Mouse (Mus musculus) embryonic facial prominence, embryonic 10.5 days (tissue): Measurements from ENCODE around the gene Wdr90. TPM values are rescaled to one million over a fixed set of nuclear protein-coding genes. Genes with fewer than 3 reads are reported as not detected.

Source experiments
- DNase-seq: peaks from one replicate; pipeline ENCODE4 v3.0.0-alpha.2; 2017; ENCODE audit warnings: low spot score
- H3K27ac ChIP-seq: fragments of 300-500 bp; sonication (generic); replicated peaks from 2 replicates; pipeline ENCODE4 v1.5.1; 2016; ENCODE audit warnings: mild to moderate bottlenecking
- H3K27me3 ChIP-seq: fragments of 300-500 bp; sonication (generic); replicated peaks from 2 replicates; pipeline ENCODE4 v1.6.1; 2016; ENCODE audit warnings: low read depth, mild to moderate bottlenecking; ENCODE audit not compliant: poor library complexity, severe bottlenecking
- H3K36me3 ChIP-seq: fragments of 300-500 bp; sonication (generic); replicated peaks from 2 replicates; pipeline ENCODE4 v1.6.1; 2016; ENCODE audit warnings: mild to moderate bottlenecking, moderate library complexity
- H3K4me1 ChIP-seq: fragments of 300-500 bp; sonication (generic); 2 replicates; pipeline ENCODE4 v1.6.1; 2016
- H3K4me3 ChIP-seq: fragments of 300-500 bp; sonication (generic); 2 replicates; pipeline ENCODE4 v1.5.1; 2016; ENCODE audit warnings: mild to moderate bottlenecking, moderate library complexity
- H3K9me3 ChIP-seq: fragments of 300-500 bp; sonication (generic); 2 replicates; pipeline ENCODE4 v1.6.1; 2016; ENCODE audit warnings: mild to moderate bottlenecking
- WGBS: fragments of 180-500 bp; shearing (Covaris S2); methylation state at CpG from one replicate; pipeline ENCODE4 v1.1.7; 2016; 5-methylcytosine and 5-hydroxymethylcytosine counted together
- polyA plus RNA-seq: library from polyadenylated mRNA; unstranded; fragments of >200 nt; fragmentation: Nextera tagmentation; extraction: Ambion mirVana; gene quantifications from 2 replicates; pipeline ENCODE4 v1.2.1, GENCODE M21; 2016

The Wdr90 gene
- polyA plus RNA-seq, 1 experiment from 2014 or later = 53.8 TPM

DNA sequence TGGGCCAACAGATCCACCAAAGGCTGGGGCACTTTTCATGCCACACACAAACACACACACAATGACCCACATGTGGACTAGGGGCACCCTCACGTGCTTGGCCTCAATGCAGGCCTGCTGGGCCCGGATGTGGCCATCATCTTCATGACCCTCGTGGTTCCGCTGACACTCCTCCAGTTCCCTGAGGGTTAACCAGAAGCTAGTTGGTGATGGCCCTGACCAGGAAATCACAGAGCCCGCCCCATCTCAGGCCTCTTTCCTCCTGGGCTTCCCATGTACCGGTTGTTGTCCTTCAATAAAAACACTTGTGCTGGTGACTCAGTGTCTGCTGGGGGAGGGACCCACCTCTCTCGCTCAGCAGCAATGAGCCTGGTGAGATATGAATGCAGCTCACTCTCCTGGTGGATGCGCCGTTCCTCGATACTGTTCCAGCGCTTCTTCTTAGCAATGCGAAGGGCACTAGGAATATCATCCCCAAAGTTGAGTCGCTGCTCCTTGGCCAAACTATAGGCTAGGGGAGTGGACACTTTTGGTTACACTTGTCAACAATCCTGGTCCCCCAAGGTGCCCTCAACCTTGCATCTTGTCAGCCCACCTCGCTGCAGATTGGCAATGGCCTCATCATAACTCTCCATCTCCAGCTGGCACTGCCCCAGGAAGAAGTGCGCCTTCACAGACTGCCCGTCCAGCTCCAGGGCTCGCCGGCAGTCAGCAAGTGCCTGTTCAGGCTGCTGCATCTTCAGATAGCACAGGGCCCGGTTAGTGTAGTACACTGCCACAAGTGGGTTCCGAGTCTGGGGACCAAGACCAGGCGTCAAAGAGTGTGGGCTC, 29.6 kb downstream of the Wdr90 start:
- Histone ChIP-seq H3K27ac (peak overlapping the region; percentile 95), H3K9me3 (no peaks in the 10 kb centered on the region), H3K4me3 (peak overlapping the region; percentile 81), H3K36me3 (peaks cover 63% of the 10 kb centered on the region), H3K4me1 (peaks cover 85% of the 10 kb centered on the region), H3K27me3 (no peaks in the 10 kb centered on the region)
- peak; percentile 26 for DNase-seq
- WGBS = 67% methylated on average over 21 of the region's 21 CpGs

DNA sequence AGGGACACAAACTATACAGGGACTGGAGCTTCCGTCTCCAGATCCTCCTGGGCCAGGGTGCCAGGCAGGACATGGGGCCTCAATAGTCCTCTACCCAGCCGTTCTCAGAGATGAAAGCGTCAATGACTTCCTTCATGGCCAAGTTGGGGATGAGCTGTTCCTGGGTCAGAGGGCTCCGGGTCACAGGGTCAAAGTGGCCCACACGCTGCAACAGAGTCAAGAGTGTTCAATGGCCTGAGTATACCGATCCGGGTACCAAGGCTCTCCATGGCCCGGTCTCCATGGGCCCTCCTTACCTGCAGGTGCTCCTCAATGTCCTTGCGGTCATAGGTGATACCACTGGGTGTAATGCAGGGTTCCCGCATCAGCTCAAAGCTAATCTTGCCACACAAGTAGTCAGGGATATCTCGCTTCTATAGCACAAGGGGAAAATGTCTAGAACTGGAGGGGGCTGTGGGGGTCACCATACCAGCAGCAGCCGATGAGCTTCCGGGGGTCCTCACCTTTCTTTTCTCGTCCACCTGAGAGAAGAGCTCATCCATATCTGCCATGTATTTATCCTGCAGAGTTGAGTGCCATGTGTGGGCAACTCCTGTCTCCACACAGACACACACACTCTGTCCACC, 30.4 kb downstream of the Wdr90 start:
- peak overlapping the region; percentile 81 for H3K4me3 ChIP-seq
- H3K4me1 ChIP-seq = peaks cover 80% of the 10 kb centered on the region
- no peaks in the 10 kb centered on the region for H3K27me3 ChIP-seq
- no peak for DNase-seq
- 0 out of 2 replicates have a peak overlapping the region, but pooled peaks have one; percentile 11 for H3K27ac ChIP-seq
- peaks cover 66% of the 10 kb centered on the region for H3K36me3 ChIP-seq
- WGBS = 87% methylated on average over 14 of the region's 14 CpGs
- H3K9me3 ChIP-seq = no peaks in the 10 kb centered on the region

DNA sequence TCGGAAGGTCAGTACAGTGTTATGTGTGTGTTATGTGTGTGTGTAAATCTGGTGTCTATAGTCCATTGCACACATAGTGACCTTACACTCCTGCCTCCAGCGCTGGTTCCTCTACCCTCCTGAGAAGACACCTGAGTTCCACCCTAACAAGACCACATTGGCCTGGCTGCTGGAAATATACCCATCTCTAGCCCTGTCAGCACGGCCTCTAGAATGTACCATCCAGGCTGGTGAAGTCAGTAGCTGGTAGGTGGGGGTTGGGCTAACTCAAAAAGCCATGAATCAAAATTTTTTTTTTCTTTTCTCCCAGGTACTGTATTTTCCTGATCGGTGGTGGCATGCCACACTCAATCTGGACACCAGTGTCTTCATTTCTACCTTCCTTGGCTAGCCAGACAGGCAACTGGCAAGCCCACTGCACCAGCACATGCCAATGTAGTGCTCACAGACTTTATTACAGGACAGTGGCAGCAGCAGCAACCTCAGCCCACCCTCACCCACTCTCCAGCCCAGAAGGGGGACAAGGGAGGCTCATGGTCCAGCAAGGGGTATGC, 31.0 kb downstream of the Wdr90 start:
- Histone ChIP-seq H3K27me3 (no peaks in the 10 kb centered on the region), H3K27ac (0 out of 2 replicates have a peak overlapping the region, but pooled peaks have one; percentile 11), H3K4me3 (peak overlapping the region; percentile 81), H3K9me3 (no peaks in the 10 kb centered on the region), H3K36me3 (peaks cover 66% of the 10 kb centered on the region), H3K4me1 (peaks cover 78% of the 10 kb centered on the region)
- WGBS = 87% methylated on average over 4 of the region's 4 CpGs
- no peak for DNase-seq

DNA sequence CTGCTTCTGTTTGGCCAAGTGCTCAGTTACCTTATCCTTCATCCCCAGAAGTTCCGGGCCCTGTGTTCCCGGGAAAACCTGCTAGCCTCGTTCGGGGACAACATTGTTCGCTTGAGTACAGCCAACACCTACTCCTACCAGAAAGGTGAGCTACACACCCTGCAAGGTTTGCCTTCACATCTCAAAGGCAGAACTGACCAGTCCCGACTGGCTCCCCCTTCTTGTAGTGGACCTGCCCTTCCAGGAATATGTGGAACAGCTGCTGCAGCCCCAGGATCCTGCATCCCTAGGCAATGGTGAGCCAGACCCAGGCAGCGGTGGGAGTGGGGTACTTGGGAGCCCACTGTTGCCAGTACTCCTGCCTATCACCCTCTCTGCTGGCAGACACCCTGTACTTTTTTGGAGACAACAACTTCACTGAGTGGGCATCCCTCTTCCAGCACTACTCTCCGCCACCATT, 31.7 kb downstream of the Wdr90 start:
- no peaks in the 10 kb centered on the region for H3K27me3 ChIP-seq
- peak overlapping the region; percentile 81 for H3K4me3 ChIP-seq
- H3K27ac ChIP-seq = peak overlapping the region; percentile 87
- H3K9me3 ChIP-seq = no peaks in the 10 kb centered on the region
- 42% methylated on average over 8 of the region's 8 CpGs for WGBS
- H3K36me3 ChIP-seq = peaks cover 62% of the 10 kb centered on the region
- peak; percentile 29 for DNase-seq
- H3K4me1 ChIP-seq = peaks cover 78% of the 10 kb centered on the region

DNA sequence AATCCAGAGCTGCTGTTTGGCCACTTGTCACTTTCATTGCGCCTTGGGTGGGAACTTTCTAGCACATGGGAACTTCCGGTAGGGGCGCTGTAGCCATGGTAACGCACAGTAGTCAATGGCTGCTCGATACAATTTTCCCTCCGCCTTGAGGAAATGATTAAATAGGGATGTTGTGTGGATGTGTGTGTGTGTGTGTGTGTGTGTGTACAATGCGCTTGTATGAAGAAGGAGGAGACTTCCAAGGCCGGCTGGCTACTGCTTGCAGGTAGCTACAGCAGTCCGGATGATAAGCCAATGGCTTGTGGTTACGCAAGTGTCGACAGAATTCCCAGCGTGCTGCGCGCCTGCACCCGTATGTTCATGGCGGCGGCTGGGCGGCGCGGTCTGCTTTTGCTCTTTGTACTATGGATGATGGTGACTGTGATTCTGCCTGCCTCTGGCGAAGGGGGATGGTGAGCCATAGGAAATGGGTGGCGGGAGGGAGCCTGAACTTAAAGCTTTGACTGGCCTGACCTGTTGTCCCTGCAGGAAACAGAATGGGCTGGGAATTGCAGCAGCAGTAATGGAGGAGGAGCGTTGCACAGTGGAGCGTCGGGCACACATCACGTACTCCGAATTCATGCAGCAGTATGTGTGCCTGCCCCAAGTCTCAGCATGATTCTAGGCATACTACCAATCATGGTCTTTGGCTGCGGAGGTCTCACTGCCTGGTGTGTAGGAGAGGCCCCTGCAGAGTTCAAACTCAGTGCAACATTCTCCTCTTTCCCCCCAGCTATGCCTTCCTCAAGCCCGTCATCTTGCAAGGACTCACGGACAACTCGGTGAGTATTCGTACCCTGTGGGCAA, 32.4 kb downstream of the Wdr90 start, which contains the start of gene Jmjd8:
Gene Jmjd8, plus strand, starts transcription at position 156 of the 846 bp plus-strand sequence.
- peaks cover 59% of the 10 kb centered on the region for H3K36me3 ChIP-seq
- H3K4me1 ChIP-seq = peaks cover 78% of the 10 kb centered on the region

DNA sequence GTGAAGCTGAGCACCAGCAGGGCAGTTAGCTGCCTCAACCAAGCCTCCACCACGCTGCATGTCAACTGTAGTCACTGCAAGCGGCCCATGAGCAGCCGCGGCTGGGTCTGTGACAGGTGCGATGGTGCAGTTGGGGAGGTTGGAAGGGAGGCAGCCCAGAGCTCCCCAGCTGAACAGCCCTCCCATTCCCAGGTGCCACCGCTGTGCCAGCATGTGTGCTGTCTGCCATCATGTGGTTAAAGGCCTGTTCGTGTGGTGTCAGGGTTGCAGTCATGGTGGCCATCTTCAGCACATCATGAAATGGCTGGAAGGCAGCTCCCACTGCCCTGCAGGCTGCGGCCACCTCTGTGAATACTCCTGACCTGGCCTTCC, 33.1 kb downstream of the Wdr90 start:
- 83% methylated on average over 8 of the region's 8 CpGs for WGBS
- H3K9me3 ChIP-seq = no peaks in the 10 kb centered on the region
- peak overlapping the region; percentile 81 for H3K4me3 ChIP-seq
- peak overlapping the region; percentile 87 for H3K27ac ChIP-seq
- no peaks in the 10 kb centered on the region for H3K27me3 ChIP-seq
- peaks cover 76% of the 10 kb centered on the region for H3K4me1 ChIP-seq
- DNase-seq = no peak
- peaks cover 59% of the 10 kb centered on the region for H3K36me3 ChIP-seq

More for the DNA sequence above, 32.4 kb downstream of the Wdr90 start, which contains the start of gene Jmjd8:
- DNase-seq = peak; percentile 86
- Histone ChIP-seq H3K9me3 (no peaks in the 10 kb centered on the region), H3K27ac (peak within 1 kb of the TSS; percentile 87), H3K27me3 (no peaks in the 10 kb centered on the region), H3K4me3 (peak within 1 kb of the TSS; percentile 81)
- 1% methylated on average over 32 of the region's 32 CpGs for WGBS

DNA sequence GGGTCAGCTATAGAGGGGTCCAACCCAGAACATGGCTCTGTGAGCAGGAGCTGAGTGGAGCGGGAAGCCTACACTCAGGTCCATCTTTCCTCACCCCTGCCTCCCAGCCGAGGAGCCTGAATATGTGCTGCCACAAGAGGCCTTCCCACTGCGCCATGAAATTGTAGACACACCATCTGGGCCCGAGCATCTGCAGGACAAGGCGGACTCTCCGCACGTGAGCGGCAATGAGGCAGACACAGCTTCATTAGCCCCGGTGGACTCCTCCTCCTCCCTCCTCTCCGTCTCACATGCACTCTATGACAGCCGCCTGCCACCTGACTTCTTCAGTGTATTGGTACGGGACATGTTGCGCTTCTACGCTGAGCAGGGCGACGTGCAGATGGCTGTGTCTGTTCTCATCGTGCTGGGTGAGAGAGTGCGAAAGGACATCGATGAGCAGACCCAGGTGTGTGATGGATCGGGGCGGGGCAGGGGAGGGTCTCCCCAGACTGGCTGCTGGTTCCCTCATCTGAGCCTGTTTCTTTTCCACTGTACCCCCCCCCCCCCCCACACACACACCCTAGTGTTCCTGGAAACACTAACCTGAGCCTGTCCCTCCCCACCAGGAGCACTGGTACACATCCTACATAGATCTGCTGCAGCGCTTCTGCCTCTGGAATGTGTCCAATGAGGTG, 33.6 kb downstream of the Wdr90 start:
- H3K4me3 ChIP-seq = peak overlapping the region; percentile 81
- no peak for DNase-seq
- H3K9me3 ChIP-seq = no peaks in the 10 kb centered on the region
- no peaks in the 10 kb centered on the region for H3K27me3 ChIP-seq
- 92% methylated on average over 22 of the region's 22 CpGs for WGBS
- H3K27ac ChIP-seq = no peak overlapping the region
- H3K4me1 ChIP-seq = peaks cover 79% of the 10 kb centered on the region
- peaks cover 59% of the 10 kb centered on the region for H3K36me3 ChIP-seq

DNA sequence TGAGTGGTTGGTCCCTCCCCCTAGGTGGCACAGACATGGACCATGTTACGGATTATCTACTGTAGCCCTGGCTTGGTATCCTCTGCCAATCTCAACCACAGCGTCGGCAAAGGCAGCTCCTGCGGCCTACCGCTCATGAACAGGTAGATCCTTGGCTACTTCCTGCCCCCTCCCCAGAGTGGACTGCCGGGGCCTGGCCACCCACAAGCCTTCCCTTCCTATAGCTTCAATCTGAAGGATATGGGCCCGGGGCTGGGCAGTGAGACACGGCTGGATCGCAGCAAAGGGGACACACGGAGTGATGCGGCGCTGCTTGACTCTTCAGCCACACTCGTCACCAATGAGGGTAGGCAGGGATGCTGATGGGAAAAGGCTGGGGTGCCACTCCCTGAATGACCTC, 34.3 kb downstream of the Wdr90 start:
- peaks cover 76% of the 10 kb centered on the region for H3K4me1 ChIP-seq
- no peak for DNase-seq
- no peaks in the 10 kb centered on the region for H3K9me3 ChIP-seq
- H3K4me3 ChIP-seq = peak overlapping the region; percentile 81
- no peak overlapping the region for H3K27ac ChIP-seq
- WGBS = 92% methylated on average over 13 of the region's 13 CpGs
- peaks cover 4% of the 10 kb centered on the region; the same call in 1 of the 2 replicates for H3K27me3 ChIP-seq
- peaks cover 59% of the 10 kb centered on the region for H3K36me3 ChIP-seq

DNA sequence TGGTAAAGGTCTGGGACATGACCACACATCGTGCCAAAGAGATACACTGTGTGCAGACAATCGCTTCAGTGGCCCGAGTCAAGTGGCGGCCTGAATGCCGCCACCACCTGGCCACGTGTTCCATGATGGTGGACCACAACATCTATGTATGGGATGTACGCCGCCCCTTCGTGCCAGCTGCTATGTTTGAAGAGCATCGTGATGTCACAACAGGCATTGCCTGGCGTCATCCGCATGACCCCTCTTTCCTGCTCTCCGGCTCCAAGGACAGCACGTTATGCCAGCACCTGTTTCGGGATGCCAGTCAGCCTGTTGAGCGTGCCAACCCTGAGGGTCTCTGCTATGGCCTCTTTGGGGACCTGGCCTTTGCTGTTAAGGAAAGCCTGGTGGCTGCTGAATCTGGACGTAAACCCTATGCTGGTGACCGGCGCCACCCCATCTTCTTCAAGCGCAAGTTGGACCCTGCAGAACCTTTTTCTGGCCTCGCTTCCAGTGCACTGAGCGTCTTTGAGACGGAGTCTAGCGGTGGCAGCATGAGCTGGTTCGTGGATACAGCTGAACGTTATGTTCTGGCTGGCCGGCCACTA, 35.2 kb downstream of the Wdr90 start:
- Histone ChIP-seq H3K27ac (no peak overlapping the region), H3K4me1 (peaks cover 67% of the 10 kb centered on the region), H3K9me3 (no peaks in the 10 kb centered on the region), H3K27me3 (peaks cover 12% of the 10 kb centered on the region), H3K4me3 (0 out of 2 replicates have a peak overlapping the region, but pooled peaks have one; percentile 2), H3K36me3 (peaks cover 50% of the 10 kb centered on the region)
- no peak for DNase-seq
- 94% methylated on average over 27 of the region's 27 CpGs for WGBS

DNA sequence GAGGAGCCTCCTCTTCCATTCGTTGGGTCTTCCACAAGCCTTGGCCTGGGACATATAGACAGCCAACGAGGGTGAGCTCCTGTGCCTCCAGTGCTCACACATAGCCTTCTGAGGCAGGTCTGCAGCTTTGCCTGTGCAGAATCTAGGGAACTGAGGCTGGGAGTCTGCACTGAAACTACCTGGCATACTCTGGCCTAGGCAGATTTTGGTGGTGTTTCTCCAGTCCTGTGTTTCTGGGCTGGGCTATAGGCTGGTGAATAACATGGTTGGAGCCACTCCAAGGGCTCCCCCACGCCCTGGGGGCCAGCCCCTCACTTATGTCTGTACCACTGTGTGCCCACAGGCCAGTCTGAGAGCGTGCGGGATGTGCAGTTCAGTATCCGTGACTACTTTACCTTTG, 36.0 kb downstream of the Wdr90 start:
- DNase-seq = no peak
- peaks cover 59% of the 10 kb centered on the region for H3K4me1 ChIP-seq

More for the DNA sequence above, 36.0 kb downstream of the Wdr90 start:
- peaks cover 19% of the 10 kb centered on the region for H3K27me3 ChIP-seq
- peak overlapping the region; percentile 70; the same call in 1 of the 2 replicates for H3K4me3 ChIP-seq
- peaks cover 42% of the 10 kb centered on the region for H3K36me3 ChIP-seq
- 92% methylated on average over 6 of the region's 6 CpGs for WGBS
- no peaks in the 10 kb centered on the region for H3K9me3 ChIP-seq
- no peak overlapping the region for H3K27ac ChIP-seq
